Mouse (Mus musculus): Measurements from ENCODE around the gene Pagr1b. TPM values are rescaled to one million over a fixed set of nuclear protein-coding genes. Genes with fewer than 3 reads are reported as not detected.

Gene Pagr1b
- polyA plus RNA-seq, 1 experiment = 1.2 TPM

DNA sequence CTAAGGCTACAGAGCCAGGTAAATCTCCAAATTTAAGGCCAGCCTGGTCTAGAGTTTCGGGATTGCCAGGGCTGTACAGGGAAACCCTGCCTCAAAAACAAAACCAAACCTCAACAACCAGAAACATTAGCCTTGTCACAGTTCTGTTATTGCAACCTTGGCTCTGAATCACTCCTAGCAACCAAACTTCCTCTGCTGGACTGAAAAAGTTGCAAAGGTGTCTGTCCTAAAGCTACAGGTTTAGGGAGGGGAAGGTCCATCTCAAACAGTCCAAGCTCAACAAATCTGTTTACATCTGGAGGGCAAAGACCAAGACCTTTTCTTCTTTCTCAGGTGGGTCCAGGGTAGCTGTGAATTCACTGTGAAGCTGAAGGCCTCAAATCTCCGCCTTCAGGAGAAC is 5.2 kb downstream of the Pagr1b start:
- TF ChIP-seq POLR2A (IDR thresholded peaks at IDR 0.05; ENCODE audit: borderline replicate concordance, extremely low read depth, insufficient read depth, insufficient read length, poor library complexity, severe bottlenecking) (no peak), CTCF (IDR thresholded peaks at IDR 0.05; ENCODE audit: borderline replicate concordance, extremely low read depth, insufficient read depth, insufficient read length) (no peak)

DNA sequence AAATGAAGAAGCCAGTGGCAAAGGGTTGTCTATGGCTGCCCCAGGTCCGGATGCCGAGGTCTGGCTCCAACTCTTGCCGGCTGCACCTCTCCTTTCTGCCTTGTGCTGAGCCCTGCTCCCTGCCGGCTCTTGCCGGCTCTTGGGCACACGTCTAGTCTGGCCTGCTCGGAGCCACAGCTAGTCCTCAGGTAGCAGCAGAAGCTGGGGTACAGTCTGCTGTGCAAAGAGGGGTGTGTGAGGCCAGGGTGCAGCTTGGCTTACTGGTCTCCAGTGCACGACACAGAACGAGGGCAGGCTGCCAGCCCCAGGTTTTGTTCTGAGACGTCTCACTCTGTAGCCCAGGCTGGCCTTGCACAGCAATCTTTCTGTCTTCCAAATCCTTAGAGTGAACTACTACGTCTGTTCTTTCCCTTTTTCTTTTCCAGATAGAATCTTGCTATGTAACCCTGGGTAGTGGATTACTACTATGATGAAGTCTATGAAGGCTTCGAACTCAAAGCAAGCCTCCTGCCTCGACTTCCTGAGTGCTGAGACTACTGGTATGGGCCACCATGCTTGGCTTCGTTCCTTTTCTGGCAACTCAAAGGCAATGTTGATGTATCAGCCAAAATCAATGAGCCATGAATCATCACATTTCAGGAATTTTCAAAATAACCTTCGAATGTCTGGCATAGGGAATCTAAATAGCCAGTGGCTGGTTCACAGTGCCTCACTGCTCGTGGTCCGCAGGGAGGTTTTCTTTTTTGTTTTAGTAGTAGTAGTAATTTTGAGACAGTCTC is 6.8 kb downstream of the Pagr1b start:
- no peak for TF ChIP-seq CTCF (IDR thresholded peaks at IDR 0.05; ENCODE audit: borderline replicate concordance, extremely low read depth, insufficient read depth, insufficient read length)
- TF ChIP-seq POLR2A (IDR thresholded peaks at IDR 0.05; ENCODE audit: borderline replicate concordance, extremely low read depth, insufficient read depth, insufficient read length, poor library complexity, severe bottlenecking) = no peak
- DNase-seq (ENCODE audit: low read depth) = no peak

More for the DNA sequence above, 5.2 kb downstream of the Pagr1b start:
- no peak for DNase-seq (ENCODE audit: low read depth)

DNA sequence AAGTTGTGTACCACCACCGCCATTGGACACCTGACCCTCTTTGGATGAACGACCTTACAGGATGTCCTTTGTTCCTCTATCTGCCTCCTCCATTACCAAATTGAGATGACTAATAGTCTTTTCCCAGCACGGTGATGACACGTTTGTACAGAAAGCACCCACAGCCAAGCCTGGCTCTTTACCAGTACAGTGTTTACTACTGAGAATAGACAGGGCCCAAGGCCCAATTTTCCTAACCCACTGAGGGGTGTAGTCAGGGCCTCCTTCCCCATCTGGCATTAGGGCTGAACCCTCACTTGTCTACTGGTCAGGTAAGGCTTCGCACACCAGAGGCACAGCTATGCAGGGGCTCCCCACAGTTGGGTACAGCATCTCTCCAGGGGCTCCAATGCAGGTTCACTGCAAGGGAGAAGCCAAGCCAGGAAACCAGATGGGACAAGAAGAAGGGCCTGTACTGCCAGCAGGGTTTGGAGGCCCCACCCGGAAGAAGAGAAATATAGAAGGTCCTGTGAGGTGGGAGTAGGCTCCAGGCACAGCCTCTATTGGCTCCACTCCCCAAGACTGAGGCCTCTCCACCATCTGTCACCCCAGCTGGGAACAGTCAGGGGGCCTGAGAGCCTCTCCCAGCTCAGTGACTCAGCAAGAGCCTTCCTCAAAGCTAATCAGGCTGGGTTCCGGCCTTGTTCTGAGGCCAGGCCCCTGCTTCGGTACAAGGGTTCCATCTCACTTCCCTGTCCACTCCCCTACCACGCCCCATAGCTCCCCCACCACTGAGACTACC is 7.9 kb downstream of the Pagr1b start:
- DNase-seq (ENCODE audit: low read depth) = peak; percentile 87
- TF ChIP-seq CTCF (IDR thresholded peaks at IDR 0.05; ENCODE audit: borderline replicate concordance, extremely low read depth, insufficient read depth, insufficient read length) (no peak), POLR2A (IDR thresholded peaks at IDR 0.05; ENCODE audit: borderline replicate concordance, extremely low read depth, insufficient read depth, insufficient read length, poor library complexity, severe bottlenecking) (no peak)

DNA sequence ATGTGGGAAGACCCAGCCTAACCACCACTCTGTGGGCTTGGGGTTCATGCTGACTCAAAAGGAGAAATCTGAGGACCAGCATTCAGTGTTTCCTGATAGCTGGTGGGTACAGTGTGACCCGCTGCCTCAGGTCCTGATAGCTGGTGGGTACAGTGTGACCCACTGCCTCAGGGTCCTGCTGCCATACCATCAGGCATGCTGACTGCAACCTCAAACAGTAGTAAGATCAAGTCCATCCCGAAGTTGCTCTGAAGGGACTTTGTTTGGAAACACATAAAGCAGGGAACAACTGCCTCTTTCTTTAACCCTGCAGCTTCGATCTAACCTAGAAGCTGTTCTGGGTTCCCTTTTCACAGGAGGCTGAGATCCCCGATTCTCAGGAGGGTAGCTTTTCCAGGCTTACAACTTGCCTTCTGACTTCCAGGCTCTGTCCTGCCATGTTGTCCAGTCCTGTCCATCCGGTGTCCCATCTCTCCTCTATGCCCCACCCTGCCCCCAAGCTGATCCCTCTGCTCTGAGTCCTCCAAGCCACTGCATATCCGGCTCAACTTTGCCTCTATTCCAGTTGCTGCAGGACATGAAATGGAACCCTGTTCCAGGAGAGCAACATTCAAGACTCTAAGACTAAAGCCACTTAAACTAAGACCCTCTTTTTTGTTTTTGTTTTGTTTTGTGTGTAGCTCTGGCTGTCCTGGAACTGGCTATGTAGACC is 8.8 kb downstream of the Pagr1b start:
- TF ChIP-seq CTCF (IDR thresholded peaks at IDR 0.05; ENCODE audit: borderline replicate concordance, extremely low read depth, insufficient read depth, insufficient read length) (no peak), POLR2A (IDR thresholded peaks at IDR 0.05; ENCODE audit: borderline replicate concordance, extremely low read depth, insufficient read depth, insufficient read length, poor library complexity, severe bottlenecking) (no peak)
- DNase-seq (ENCODE audit: low read depth) = no peak

DNA sequence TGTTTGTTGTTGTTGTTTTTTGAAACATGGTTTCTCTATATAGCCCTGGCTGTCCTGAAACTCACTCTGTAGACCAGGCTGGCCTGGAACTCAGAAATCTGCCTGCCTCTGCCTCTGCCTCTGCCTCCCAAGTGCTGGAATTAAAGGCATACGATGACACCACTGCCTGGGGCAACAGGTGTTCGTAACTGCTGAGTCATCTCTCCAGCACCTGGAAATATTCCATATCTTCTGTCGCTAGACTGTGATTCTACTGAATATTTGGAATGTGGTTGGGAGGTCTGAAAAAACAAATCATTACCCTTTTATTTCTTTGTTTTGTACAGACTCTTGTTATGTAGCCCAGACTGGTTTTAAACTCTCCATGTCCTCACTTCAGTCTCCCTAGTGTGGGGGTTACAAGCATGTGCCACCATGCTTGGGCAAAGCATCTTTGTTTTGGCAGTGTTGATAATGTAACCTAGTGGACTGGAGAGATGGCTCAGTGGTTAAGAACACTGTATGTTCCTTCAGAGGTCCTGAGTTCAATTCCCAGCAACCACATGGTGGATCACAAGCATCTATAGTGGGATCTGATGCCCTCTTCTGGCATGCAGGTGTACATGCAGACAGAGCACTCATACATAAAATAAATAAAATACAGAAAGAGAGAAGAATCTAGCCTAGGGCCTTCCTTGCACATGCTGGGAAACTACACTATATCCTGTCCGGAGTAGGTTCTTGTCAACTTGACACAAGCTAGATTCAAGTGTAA is 12.0 kb downstream of the Pagr1b start:
- DNase-seq (ENCODE audit: low read depth) = no peak
- TF ChIP-seq POLR2A (IDR thresholded peaks at IDR 0.05; ENCODE audit: borderline replicate concordance, extremely low read depth, insufficient read depth, insufficient read length, poor library complexity, severe bottlenecking) (no peak), CTCF (IDR thresholded peaks at IDR 0.05; ENCODE audit: borderline replicate concordance, extremely low read depth, insufficient read depth, insufficient read length) (no peak)

DNA sequence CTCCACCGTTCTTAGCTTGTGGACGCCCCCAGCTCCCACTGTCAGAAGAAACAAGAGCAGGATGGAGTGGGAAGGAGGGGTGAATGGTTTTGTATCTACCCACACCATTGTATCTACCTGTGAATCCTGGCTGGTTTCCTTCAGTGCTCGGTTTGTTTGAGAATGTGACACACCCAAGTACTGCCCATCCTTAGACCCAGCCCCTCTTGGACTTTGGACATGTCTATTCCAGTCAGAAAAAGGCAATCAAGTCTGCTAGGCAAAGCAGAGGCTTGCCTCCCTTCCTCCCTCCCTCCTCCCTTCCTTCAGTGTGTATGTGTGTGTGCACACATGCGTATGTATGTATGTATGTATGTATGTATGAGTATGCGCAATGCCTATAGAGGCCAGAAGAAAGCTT is 12.7 kb downstream of the Pagr1b start:
- no peak for DNase-seq (ENCODE audit: low read depth)
- TF ChIP-seq POLR2A (IDR thresholded peaks at IDR 0.05; ENCODE audit: borderline replicate concordance, extremely low read depth, insufficient read depth, insufficient read length, poor library complexity, severe bottlenecking) = no peak
- no peak for TF ChIP-seq CTCF (IDR thresholded peaks at IDR 0.05; ENCODE audit: borderline replicate concordance, extremely low read depth, insufficient read depth, insufficient read length)

DNA sequence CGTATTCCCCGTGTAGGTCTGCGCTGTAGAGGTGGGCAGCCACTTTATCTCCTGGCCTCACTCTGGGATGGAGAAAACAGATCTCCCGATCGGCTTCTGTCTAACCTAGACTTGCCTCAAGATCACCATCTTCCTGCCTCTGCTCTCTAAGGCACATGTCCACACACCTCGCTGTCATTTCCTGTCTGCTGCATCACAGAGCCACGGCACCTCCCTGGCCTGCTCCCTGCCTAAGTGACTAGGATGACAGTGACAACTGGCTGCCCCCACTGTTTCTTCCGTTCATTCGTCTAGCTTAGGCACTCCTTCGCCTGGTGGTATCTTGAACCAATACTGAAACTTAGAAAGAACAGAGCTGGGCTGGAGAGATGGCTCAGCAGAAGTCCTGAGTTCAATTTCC is 16.7 kb downstream of the Pagr1b start:
- TF ChIP-seq POLR2A (IDR thresholded peaks at IDR 0.05; ENCODE audit: borderline replicate concordance, extremely low read depth, insufficient read depth, insufficient read length, poor library complexity, severe bottlenecking) (no peak), CTCF (IDR thresholded peaks at IDR 0.05; ENCODE audit: borderline replicate concordance, extremely low read depth, insufficient read depth, insufficient read length) (no peak)
- no peak for DNase-seq (ENCODE audit: low read depth)

DNA sequence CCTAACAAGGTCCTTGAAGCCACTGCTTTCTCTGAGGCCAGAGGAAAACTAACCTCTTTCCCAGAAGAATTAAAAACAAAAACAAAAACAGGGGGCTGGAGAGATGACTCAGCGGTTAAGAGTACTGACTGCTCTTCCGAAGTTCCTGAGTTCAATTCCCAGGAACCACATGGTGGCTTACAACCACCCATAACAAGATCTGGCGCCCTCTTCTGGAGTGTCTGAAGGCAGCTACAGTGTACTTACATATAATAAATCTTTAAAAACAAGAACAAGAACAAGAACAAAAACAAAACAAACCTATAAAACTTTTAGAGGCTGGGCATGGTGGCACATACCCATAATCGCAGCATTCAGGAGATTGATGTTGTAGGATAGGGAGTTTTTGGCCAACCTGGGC is 19.8 kb downstream of the Pagr1b start:
- TF ChIP-seq CTCF (IDR thresholded peaks at IDR 0.05; ENCODE audit: borderline replicate concordance, extremely low read depth, insufficient read depth, insufficient read length) (no peak), POLR2A (IDR thresholded peaks at IDR 0.05; ENCODE audit: borderline replicate concordance, extremely low read depth, insufficient read depth, insufficient read length, poor library complexity, severe bottlenecking) (no peak)
- DNase-seq (ENCODE audit: low read depth) = no peak

DNA sequence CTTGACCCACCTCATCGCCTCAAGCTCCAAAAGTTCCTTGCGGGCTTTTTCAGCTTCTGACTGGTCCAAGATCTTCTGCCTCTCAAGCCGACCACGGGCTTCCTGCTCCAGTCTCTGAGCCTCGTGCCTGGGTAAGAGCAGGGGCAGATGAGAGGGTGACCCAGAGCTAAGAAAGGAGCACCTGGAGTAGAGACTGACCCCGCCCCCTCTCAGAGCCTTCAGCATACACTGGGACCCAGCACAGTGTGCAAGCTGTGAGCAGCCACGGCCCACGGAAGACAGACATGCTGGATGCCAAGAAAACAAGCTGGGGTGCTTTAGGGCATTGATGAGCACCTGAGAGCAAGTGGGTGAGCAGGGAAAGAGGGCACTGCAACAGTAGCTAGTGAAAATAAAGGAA is 27.5 kb downstream of the Pagr1b start:
- DNase-seq (ENCODE audit: low read depth) = no peak
- TF ChIP-seq CTCF (IDR thresholded peaks at IDR 0.05; ENCODE audit: borderline replicate concordance, extremely low read depth, insufficient read depth, insufficient read length) = no peak
- no peak for TF ChIP-seq POLR2A (IDR thresholded peaks at IDR 0.05; ENCODE audit: borderline replicate concordance, extremely low read depth, insufficient read depth, insufficient read length, poor library complexity, severe bottlenecking)

DNA sequence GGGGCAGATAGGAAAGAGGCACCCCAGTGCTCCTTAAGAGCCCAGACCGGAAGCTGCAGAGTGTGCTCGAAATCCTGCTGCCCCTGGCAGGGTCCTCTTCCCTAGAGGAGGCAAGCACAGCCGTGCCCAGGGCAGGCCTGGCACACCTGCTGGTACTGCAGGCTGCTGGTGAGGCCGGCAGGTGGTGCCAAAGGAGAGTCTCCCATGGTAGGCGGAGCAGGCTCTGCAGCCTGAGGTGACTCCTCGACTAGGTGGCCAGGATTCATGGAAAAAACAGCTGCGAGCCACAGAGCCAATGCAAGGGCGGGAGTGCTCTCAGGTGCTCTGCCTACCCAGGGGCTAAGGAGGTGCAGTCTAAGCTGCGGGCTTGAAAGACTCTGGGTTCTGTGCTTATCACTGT is 30.0 kb downstream of the Pagr1b start:
- DNase-seq (ENCODE audit: low read depth) = peak; percentile 45
- TF ChIP-seq POLR2A (IDR thresholded peaks at IDR 0.05; ENCODE audit: borderline replicate concordance, extremely low read depth, insufficient read depth, insufficient read length, poor library complexity, severe bottlenecking) = no peak
- peak; percentile 35; the same call in 1 of the 2 replicates for TF ChIP-seq CTCF (IDR thresholded peaks at IDR 0.05; ENCODE audit: borderline replicate concordance, extremely low read depth, insufficient read depth, insufficient read length)
